Mouse (Mus musculus) leukemia stem cell, adult 10-12 weeks (primary cell): ENCODE results near the gene Pkn3. TPM values are rescaled to one million over a fixed set of nuclear protein-coding genes. Genes with fewer than 3 reads are reported as not detected.

Source experiments
- polyA plus RNA-seq: library from polyadenylated mRNA; stranded (reverse); fragments of >175 nt; gene quantifications from 2 replicates; pipeline ENCODE4 v1.2.3, GENCODE M21; 2012; ENCODE audit warnings: low replicate concordance

The Pkn3 gene
- 6.7 and 9.1 TPM in 2 replicates for polyA plus RNA-seq

GRCm38 (mm10) chr2:30077502-30078348 lies at the start of gene Pkn3:
Pkn3 (plus strand) TSS chr2:30077684.

GRCm38 (mm10) chr2:30048699-30049388 lies 28.6 kb upstream of the Pkn3 start, which contains the start of gene Wdr34:
Wdr34 (minus strand) TSS chr2:30048881.

GRCm38 (mm10) chr2:30057223-30057904 lies 20.1 kb upstream of the Pkn3 start, which contains the start of gene Set:
Set (plus strand) TSS chr2:30057378.

GRCm38 (mm10) chr2:30093471-30094207 lies 16.2 kb downstream of the Pkn3 start, which contains the start of gene Zdhhc12:
Zdhhc12 (minus strand) TSS chr2:30093648.

GRCm38 (mm10) chr2:30124472-30125274 lies 47.2 kb downstream of the Pkn3 start, which contains the start of gene Zer1:
Zer1 (minus strand) TSS chr2:30124585.

GRCm38 (mm10) chr2:30133613-30134377 lies 56.3 kb downstream of the Pkn3 start, which contains the start of gene Tbc1d13:
Tbc1d13 (plus strand) TSS chr2:30133746.

Other genes with a start within 250 kb of the Pkn3 start
- 28.2 and 106 TPM in 2 replicates for gene Cercam, start 208.5 kb upstream of the Pkn3 start, polyA plus RNA-seq
- 13.7 and 24.7 TPM in 2 replicates for gene Odf2, start 188.5 kb upstream of the Pkn3 start, polyA plus RNA-seq
- gene Gle1, start 142.3 kb upstream of the Pkn3 start, polyA plus RNA-seq, result 34.6 and 62.6 TPM in 2 replicates
- gene Sptan1, start 112.1 kb upstream of the Pkn3 start, polyA plus RNA-seq, result 7.5 and 9.6 TPM in 2 replicates
- 15.7 and 34.5 TPM in 2 replicates for gene Wdr34, start 28.8 kb upstream of the Pkn3 start, polyA plus RNA-seq
- 296 and 346 TPM in 2 replicates for gene Set, start 20.3 kb upstream of the Pkn3 start, polyA plus RNA-seq
- gene Zdhhc12, start 16.0 kb downstream of the Pkn3 start, polyA plus RNA-seq, result 14.6 and 43.7 TPM in 2 replicates
- 7.1 and 21.2 TPM in 2 replicates for gene Zer1, start 46.9 kb downstream of the Pkn3 start, polyA plus RNA-seq
- gene Tbc1d13, start 56.1 kb downstream of the Pkn3 start, polyA plus RNA-seq, result 17.0 and 31.5 TPM in 2 replicates
- gene Endog, start 93.8 kb downstream of the Pkn3 start, polyA plus RNA-seq, result 23.2 and 24.5 TPM in 2 replicates
- 30.2 and 41.2 TPM in 2 replicates for gene Spout1, start 100.8 kb downstream of the Pkn3 start, polyA plus RNA-seq
- gene Kyat1, start 128.2 kb downstream of the Pkn3 start, polyA plus RNA-seq, result 2.2 and 14.6 TPM in 2 replicates
- gene Lrrc8a, start 160.0 kb downstream of the Pkn3 start, polyA plus RNA-seq, result 6.1 and 9.8 TPM in 2 replicates
- gene Gm28035, start 162.9 kb downstream of the Pkn3 start, polyA plus RNA-seq, result 1.7 and 3.0 TPM in 2 replicates
- 3.2 and 7.0 TPM in 2 replicates for gene Phyhd1, start 188.5 kb downstream of the Pkn3 start, polyA plus RNA-seq
- not detected in 2 replicates for gene Gm28038, start 203.4 kb downstream of the Pkn3 start, polyA plus RNA-seq
- 3.2 and 10.1 TPM in 2 replicates for gene Dolk, start 208.7 kb downstream of the Pkn3 start, polyA plus RNA-seq
- 95.1 and 191 TPM in 2 replicates for gene Nup188, start 208.7 kb downstream of the Pkn3 start, polyA plus RNA-seq